Mouse (Mus musculus): Measurements from ENCODE around the gene Rasal3. TPM values are rescaled to one million over a fixed set of nuclear protein-coding genes. Genes with fewer than 3 reads are reported as not detected.

The Rasal3 gene
- polyA plus RNA-seq, 1 experiment from 2014 or later, result 0.85 TPM

GRCm38 (mm10) chr17:32359928-32360327 is 43.5 kb downstream of the Rasal3 start:
- Histone ChIP-seq H3K9me3 (no peaks in the 10 kb centered on the region), H3K4me3 (no peak overlapping the region), H3K36me3 (replicated peaks) (peaks cover 83% of the 10 kb centered on the region), H3K27ac (replicated peaks) (no peak overlapping the region), H3K4me1 (peaks cover 29% of the 10 kb centered on the region), H3K27me3 (replicated peaks; ENCODE audit: low read depth, poor library complexity, severe bottlenecking) (no peaks in the 10 kb centered on the region)
- 90% methylated on average over 18 of the region's 18 CpGs for WGBS
- no peak for DNase-seq (ENCODE audit: low spot score)

GRCm38 (mm10) chr17:32358943-32359340 is 44.4 kb downstream of the Rasal3 start:
- DNase-seq (ENCODE audit: low spot score), result no peak
- no peaks in the 10 kb centered on the region for H3K9me3 ChIP-seq
- H3K27ac ChIP-seq (replicated peaks), result no peak overlapping the region
- peaks cover 93% of the 10 kb centered on the region for H3K36me3 ChIP-seq (replicated peaks)
- peaks cover 24% of the 10 kb centered on the region for H3K4me1 ChIP-seq
- no peaks in the 10 kb centered on the region for H3K27me3 ChIP-seq (replicated peaks; ENCODE audit: low read depth, poor library complexity, severe bottlenecking)
- no peak overlapping the region for H3K4me3 ChIP-seq
- WGBS, result 95% methylated on average over 6 of the region's 6 CpGs

DNA sequence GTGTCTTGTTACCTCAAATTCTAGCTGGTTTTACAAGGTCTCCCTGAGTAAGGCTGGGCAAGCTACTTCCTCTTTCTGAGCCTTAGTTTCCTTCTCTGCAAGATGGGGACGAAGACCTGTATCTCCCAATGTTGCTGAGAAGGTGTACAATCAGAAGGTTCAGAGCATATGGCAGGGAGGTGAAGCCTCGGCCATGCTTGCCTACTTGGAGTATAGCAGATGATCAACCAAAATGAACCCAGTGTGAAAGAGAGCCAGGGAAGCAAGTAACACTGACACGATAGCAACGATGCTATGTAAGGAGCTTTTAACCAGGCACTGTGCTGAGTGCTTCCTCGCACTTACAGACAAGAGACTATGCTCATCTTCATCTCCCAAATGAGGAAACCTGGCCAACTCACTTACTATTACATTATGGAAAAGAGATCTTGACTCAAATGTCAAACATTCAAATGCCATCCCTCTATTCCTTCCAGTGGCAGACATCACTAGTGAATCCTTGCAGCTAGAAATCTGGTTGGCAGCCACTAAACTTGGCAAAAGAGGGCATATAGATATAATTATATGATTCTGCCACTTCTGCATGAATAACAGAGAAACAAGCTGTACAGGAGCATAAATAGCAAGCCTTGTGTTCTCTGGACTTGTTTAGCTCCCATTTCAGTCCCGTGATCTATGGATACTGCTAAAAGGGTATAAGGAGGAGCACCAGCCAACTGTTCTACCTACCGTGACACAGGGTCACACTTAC is 45.0 kb downstream of the Rasal3 start:
- Histone ChIP-seq H3K27me3 (replicated peaks; ENCODE audit: low read depth, poor library complexity, severe bottlenecking) (no peaks in the 10 kb centered on the region), H3K4me1 (peaks cover 20% of the 10 kb centered on the region), H3K36me3 (replicated peaks) (peaks cover 99% of the 10 kb centered on the region), H3K4me3 (no peak overlapping the region), H3K9me3 (no peaks in the 10 kb centered on the region), H3K27ac (replicated peaks) (no peak overlapping the region)
- 94% methylated on average over 7 of the region's 7 CpGs for WGBS
- DNase-seq (ENCODE audit: low spot score), result no peak

DNA sequence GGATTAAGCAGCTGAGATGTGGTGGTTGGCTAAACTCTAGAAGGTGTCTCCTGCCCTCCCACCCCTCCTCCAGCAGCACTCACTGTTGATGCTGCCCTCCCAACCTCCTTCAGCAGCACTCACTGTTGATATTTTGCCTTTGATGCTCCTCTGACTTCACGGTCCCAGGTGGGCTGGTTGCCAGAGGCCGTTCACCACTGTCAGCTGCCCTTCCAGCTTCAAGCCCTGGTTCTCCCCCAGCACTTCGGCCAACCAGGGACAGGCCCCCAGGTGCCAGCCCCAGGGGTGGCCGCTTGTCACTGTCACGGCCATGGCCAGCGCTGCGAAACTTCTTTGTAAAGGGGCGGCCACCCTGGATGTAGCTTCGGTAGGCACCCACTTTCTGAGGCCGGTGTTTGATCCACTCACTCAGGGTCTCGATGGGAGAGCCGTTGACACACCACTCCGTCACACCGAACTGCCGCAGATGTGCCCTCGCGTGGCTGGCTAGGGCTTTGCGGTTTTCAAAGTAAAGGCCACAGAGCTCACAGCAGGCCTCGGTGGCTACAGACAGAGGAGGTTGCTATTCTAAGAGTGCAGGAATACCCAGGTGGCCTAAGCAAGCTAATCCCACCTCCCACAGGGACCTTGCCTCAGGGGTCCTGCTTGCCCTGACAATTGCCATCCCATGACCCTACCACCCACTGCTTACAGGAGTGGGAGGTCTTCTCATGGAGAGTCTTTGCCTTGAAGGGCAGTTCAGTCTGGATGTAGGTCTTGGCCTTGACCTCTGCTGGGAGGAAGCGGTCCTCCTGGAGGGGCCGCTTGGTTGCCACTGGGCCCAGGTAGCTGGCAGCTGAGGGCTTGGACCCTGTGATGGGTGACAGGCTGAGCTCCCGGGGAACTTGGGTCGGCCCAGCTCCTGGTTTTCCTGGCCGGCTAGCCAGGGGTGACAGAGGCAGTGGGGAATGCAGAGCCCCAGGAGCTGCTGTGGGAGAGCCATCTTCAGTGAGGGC is 46.3 kb downstream of the Rasal3 start:
- peaks cover 92% of the 10 kb centered on the region for H3K36me3 ChIP-seq (replicated peaks)
- H3K9me3 ChIP-seq, result no peaks in the 10 kb centered on the region
- H3K27ac ChIP-seq (replicated peaks), result no peak overlapping the region
- peaks cover 7% of the 10 kb centered on the region; the same call in 1 of the 2 replicates for H3K4me1 ChIP-seq
- H3K4me3 ChIP-seq, result no peak overlapping the region
- H3K27me3 ChIP-seq (replicated peaks; ENCODE audit: low read depth, poor library complexity, severe bottlenecking), result no peaks in the 10 kb centered on the region
- no peak for DNase-seq (ENCODE audit: low spot score)
- 88% methylated on average over 24 of the region's 24 CpGs for WGBS

DNA sequence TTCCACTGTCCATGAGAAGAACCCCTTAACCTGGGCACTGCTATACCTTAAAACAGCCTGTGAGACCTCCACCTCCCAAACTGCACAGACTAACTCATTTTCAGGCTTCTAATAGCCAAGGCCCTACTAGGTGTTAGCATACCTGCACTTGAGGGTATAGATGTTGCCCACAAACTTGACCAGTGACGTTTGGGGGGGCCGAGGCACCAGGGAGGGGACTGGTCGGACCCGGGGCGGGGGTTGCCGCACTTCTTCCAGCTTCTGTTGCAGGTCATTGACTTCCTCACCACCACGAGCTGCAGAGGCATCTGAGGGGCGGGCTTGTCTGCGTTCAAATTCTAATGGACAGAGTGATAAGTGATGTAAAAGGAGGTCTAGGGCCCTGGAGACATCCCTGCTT is 47.1 kb downstream of the Rasal3 start:
- peaks cover 2% of the 10 kb centered on the region; the same call in 1 of the 2 replicates for H3K4me1 ChIP-seq
- WGBS, result 92% methylated on average over 9 of the region's 9 CpGs
- no peak overlapping the region for H3K4me3 ChIP-seq

GRCm38 (mm10) chr17:32355031-32355430 is 48.4 kb downstream of the Rasal3 start:
- 88% methylated on average over 6 of the region's 6 CpGs for WGBS
- Histone ChIP-seq H3K27ac (replicated peaks) (no peak overlapping the region), H3K9me3 (no peaks in the 10 kb centered on the region), H3K36me3 (replicated peaks) (peaks cover 72% of the 10 kb centered on the region), H3K4me3 (no peak overlapping the region), H3K4me1 (0 out of 2 replicates have a peak, but pooled peaks cover 6% of the 10 kb centered on the region), H3K27me3 (replicated peaks; ENCODE audit: low read depth, poor library complexity, severe bottlenecking) (no peaks in the 10 kb centered on the region)
- no peak for DNase-seq (ENCODE audit: low spot score)

More for the DNA sequence above, 47.1 kb downstream of the Rasal3 start:
- H3K27ac ChIP-seq (replicated peaks), result no peak overlapping the region
- no peaks in the 10 kb centered on the region for H3K9me3 ChIP-seq
- no peak for DNase-seq (ENCODE audit: low spot score)
- H3K27me3 ChIP-seq (replicated peaks; ENCODE audit: low read depth, poor library complexity, severe bottlenecking), result no peaks in the 10 kb centered on the region
- H3K36me3 ChIP-seq (replicated peaks), result peaks cover 84% of the 10 kb centered on the region

DNA sequence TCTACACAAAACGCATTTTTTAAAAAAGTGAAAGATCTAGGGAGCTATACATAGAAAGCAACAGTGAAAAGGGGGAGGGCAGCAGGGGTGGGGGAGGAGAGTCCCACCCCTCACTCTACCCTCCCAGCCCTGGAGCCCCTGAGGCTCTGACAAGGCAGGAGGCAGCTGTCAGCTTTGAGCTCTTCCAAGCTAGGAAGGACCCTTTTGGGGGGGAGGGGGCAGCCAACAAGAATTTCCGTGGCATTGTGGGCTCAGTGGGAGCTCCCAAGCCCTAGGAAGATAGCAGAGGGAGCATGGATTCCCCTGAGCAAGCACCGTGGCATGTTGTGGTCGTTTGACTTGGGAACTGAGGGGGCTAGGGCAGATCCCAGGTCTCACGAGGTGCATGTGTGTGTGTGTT is 49.2 kb downstream of the Rasal3 start:
- Histone ChIP-seq H3K4me1 (peaks cover 14% of the 10 kb centered on the region), H3K36me3 (replicated peaks) (peaks cover 63% of the 10 kb centered on the region), H3K9me3 (no peaks in the 10 kb centered on the region), H3K27me3 (replicated peaks; ENCODE audit: low read depth, poor library complexity, severe bottlenecking) (no peaks in the 10 kb centered on the region), H3K27ac (replicated peaks) (no peak overlapping the region), H3K4me3 (no peak overlapping the region)
- 57% methylated on average over 5 of the region's 5 CpGs for WGBS
- no peak for DNase-seq (ENCODE audit: low spot score)

DNA sequence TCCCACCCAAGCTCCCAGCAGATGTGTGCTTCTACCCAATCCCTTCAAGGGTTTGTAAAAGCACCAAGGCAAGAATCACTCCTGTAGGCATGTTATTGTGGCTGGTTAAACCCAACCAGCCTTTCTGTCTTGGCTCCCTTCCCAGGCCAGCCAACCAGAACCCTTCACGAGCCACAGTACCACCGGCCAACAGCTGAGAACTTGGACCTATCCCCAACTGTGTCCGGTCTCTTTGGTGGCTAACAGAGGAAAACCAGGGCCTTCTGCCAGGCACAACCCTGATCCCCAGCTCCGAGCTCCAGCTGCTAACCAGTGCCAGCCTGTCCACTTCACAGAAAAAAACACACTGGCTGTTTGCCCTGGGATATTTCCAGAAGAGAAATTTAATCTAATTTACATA is 49.7 kb downstream of the Rasal3 start:
- peaks cover 58% of the 10 kb centered on the region for H3K36me3 ChIP-seq (replicated peaks)
- 81% methylated on average over 4 of the region's 4 CpGs for WGBS

GRCm38 (mm10) chr17:32351726-32352125 is 51.7 kb downstream of the Rasal3 start:
- peaks cover 38% of the 10 kb centered on the region for H3K36me3 ChIP-seq (replicated peaks)
- H3K27ac ChIP-seq (replicated peaks), result no peak overlapping the region
- H3K4me1 ChIP-seq, result peaks cover 21% of the 10 kb centered on the region
- no peak for DNase-seq (ENCODE audit: low spot score)
- no peaks in the 10 kb centered on the region for H3K9me3 ChIP-seq
- H3K4me3 ChIP-seq, result no peak overlapping the region; the same call in 1 of the 2 replicates
- no peaks in the 10 kb centered on the region for H3K27me3 ChIP-seq (replicated peaks; ENCODE audit: low read depth, poor library complexity, severe bottlenecking)

More for the DNA sequence above, 49.7 kb downstream of the Rasal3 start:
- no peaks in the 10 kb centered on the region for H3K9me3 ChIP-seq
- peaks cover 19% of the 10 kb centered on the region for H3K4me1 ChIP-seq
- no peak for DNase-seq (ENCODE audit: low spot score)
- H3K27me3 ChIP-seq (replicated peaks; ENCODE audit: low read depth, poor library complexity, severe bottlenecking), result no peaks in the 10 kb centered on the region
- no peak overlapping the region for H3K27ac ChIP-seq (replicated peaks)
- H3K4me3 ChIP-seq, result no peak overlapping the region

- Histone ChIP-seq H3K4me1 (peaks cover 21% of the 10 kb centered on the region), H3K36me3 (replicated peaks) (peaks cover 34% of the 10 kb centered on the region), H3K4me3 (peak overlapping the region; percentile 89), H3K27me3 (replicated peaks; ENCODE audit: low read depth, poor library complexity, severe bottlenecking) (no peaks in the 10 kb centered on the region), H3K27ac (replicated peaks) (no peak overlapping the region), H3K9me3 (no peaks in the 10 kb centered on the region)
- WGBS, result 73% methylated on average over 3 of the region's 3 CpGs
- no peak for DNase-seq (ENCODE audit: low spot score)
Observed at GRCm38 (mm10) chr17:32351269-32351668, 52.1 kb downstream of the Rasal3 start.

GRCm38 (mm10) chr17:32350382-32350983 is 52.9 kb downstream of the Rasal3 start, which contains the start of gene Akap8l:
Akap8l (minus strand) TSS chr17:32350607.
- no peaks in the 10 kb centered on the region for H3K27me3 ChIP-seq (replicated peaks; ENCODE audit: low read depth, poor library complexity, severe bottlenecking)
- H3K9me3 ChIP-seq, result no peaks in the 10 kb centered on the region
- peaks cover 21% of the 10 kb centered on the region for H3K4me1 ChIP-seq
- peak within 1 kb of the TSS; percentile 89 for H3K4me3 ChIP-seq
- peak; percentile 94 for DNase-seq (ENCODE audit: low spot score)
- under 1% methylated on average over 37 of the region's 37 CpGs for WGBS
- peak within 1 kb of the TSS; percentile 90 for H3K27ac ChIP-seq (replicated peaks)
- peaks cover 26% of the 10 kb centered on the region for H3K36me3 ChIP-seq (replicated peaks)

- DNase-seq (ENCODE audit: low spot score), result no peak
- Histone ChIP-seq H3K9me3 (no peaks in the 10 kb centered on the region), H3K27me3 (replicated peaks; ENCODE audit: low read depth, poor library complexity, severe bottlenecking) (no peaks in the 10 kb centered on the region), H3K27ac (replicated peaks) (peak overlapping the region; percentile 90), H3K4me3 (peak overlapping the region; percentile 89), H3K4me1 (peaks cover 21% of the 10 kb centered on the region), H3K36me3 (replicated peaks) (peaks cover 23% of the 10 kb centered on the region)
- WGBS, result under 1% methylated on average over 24 of the region's 24 CpGs
Observed at GRCm38 (mm10) chr17:32349851-32350381, 53.5 kb downstream of the Rasal3 start.

All from embryonic facial prominence, embryonic 10.5 days (tissue).